Comparison of ENCODE assay signal across 9 mouse cellular contexts in genomic region chr8:65617871-65618751, GRCm38 (mm10). TPM values are rescaled to one million over a fixed set of nuclear protein-coding genes. Genes with fewer than 3 reads are reported as not detected.
A peak's percentile ranks its signal among the peaks of the same experiment; 100 is the strongest.
DNase-seq lines count a peak whose midpoint lies in the region; ATAC-seq and TF ChIP-seq lines count a peak whose summit lies in the region.
"Had no signal": no experiment of that assay in that cellular context is flagged by ENCODE, and none has a peak within 500 bp of the region (broad histone marks: within the 10 kb centered on the region; RNA-seq: fewer than 3 reads in every experiment).

Gene March1, plus strand, starts transcription at chr8:65617900.

- peaks cover 6% of the 10 kb centered on the region for H3K4me1 ChIP-seq in forebrain, embryonic 16.5 days (replicated peaks; ENCODE audit: control insufficient read depth, insufficient read depth, low read length)
- H3K4me1 ChIP-seq: liver, embryonic 13.5 days had no signal

- no peak for TF ChIP-seq CTCF in C2C12 (IDR thresholded peaks at IDR 0.05; ENCODE audit: control insufficient read depth, insufficient read depth, insufficient read length)

- H3K36me3 ChIP-seq in C2C12 (ENCODE audit: control insufficient read depth, insufficient read depth), result no peaks in the 10 kb centered on the region
- no peaks in the 10 kb centered on the region for H3K36me3 ChIP-seq in forebrain, embryonic 16.5 days (ENCODE audit: control insufficient read depth, insufficient read depth)
- H3K36me3 ChIP-seq: liver, embryonic 13.5 days had no signal

- H3K27ac ChIP-seq in forebrain, embryonic 16.5 days (ENCODE audit: low read length), result peak within 1 kb of the TSS; percentile 66
- H3K27ac ChIP-seq: liver, embryonic 13.5 days had no signal

- WGBS in forebrain, embryonic 16.5 days, result under 1% methylated on average over 23 of the region's 23 CpGs

- peak within 1 kb of the TSS; percentile 21 for H3K4me3 ChIP-seq in C2C12 (ENCODE audit: insufficient read depth, poor library complexity, severe bottlenecking)
- H3K4me3 ChIP-seq in forebrain, embryonic 16.5 days (replicated peaks; ENCODE audit: low read length), result peak within 1 kb of the TSS; percentile 71
- H3K4me3 ChIP-seq: liver, embryonic 13.5 days had no signal

- DNase-seq in cerebellum, adult 11-12 months, result peak; percentile 10
- peak; percentile 79 to 82 for DNase-seq in layer of hippocampus, postnatal 36 days
- DNase-seq in neural tube, embryonic 10.5 days (ENCODE audit: extremely low spot score, low spot score), result peak; percentile 20
- DNase-seq in thymus, postnatal 0 days (ENCODE audit: low spot score), result no peak
- no peak for DNase-seq in thymus, postnatal 4 days
- no peak for DNase-seq in natural killer cell, adult 2 months (ENCODE audit: low spot score in 2 of 2)
- DNase-seq: liver, embryonic 13.5 days had no signal

- peak within 1 kb of the TSS; percentile 86 for H3K9ac ChIP-seq in forebrain, embryonic 16.5 days (replicated peaks; ENCODE audit: low read depth, low read length)
- H3K9ac ChIP-seq: liver, embryonic 13.5 days had no signal

- H3K27me3 ChIP-seq in C2C12 (ENCODE audit: control insufficient read depth, insufficient read depth, insufficient read length), result peaks cover 5% of the 10 kb centered on the region
- no peaks in the 10 kb centered on the region for H3K27me3 ChIP-seq in forebrain, embryonic 16.5 days (replicated peaks; ENCODE audit: control insufficient read depth, insufficient read depth, low read length)

- no peaks in the 10 kb centered on the region for H3K79me3 ChIP-seq in C2C12 (ENCODE audit: low read depth)

- no peaks in the 10 kb centered on the region for H3K79me2 ChIP-seq in C2C12 (ENCODE audit: control insufficient read depth, insufficient read depth)

- peak within 1 kb of the TSS; percentile 78 for H3K4me2 ChIP-seq in forebrain, embryonic 16.5 days (ENCODE audit: low read length)
- H3K4me2 ChIP-seq: liver, embryonic 13.5 days had no signal

- ATAC-seq in forebrain, embryonic 16.5 days, result peak; percentile 98

- H3ac ChIP-seq in C2C12 (ENCODE audit: control insufficient read depth, insufficient read length, low read depth), result no peak within 1 kb of the TSS

- no peaks in the 10 kb centered on the region for H3K9me3 ChIP-seq in forebrain, embryonic 16.5 days (ENCODE audit: control insufficient read depth, low read length)
- H3K9me3 ChIP-seq: liver, embryonic 13.5 days had no signal

TF ChIP-seq in C2C12, 6 proteins besides CTCF, POLR2A, EP300 and RAD21:
- TF ChIP-seq FOSL1 (IDR thresholded peaks at IDR 0.05; ENCODE audit: insufficient read depth, low read length, poor library complexity, severe bottlenecking), result no peak
- TF ChIP-seq MYOD1 (IDR thresholded peaks at IDR 0.05; ENCODE audit: control insufficient read depth, insufficient read length, low read depth), result no peak
- TF ChIP-seq MAX (IDR thresholded peaks at IDR 0.05), result no peak
- no peak for TF ChIP-seq MYOG (IDR thresholded peaks at IDR 0.05; ENCODE audit: control insufficient read depth, extremely low read depth, insufficient read length)
- no peak for TF ChIP-seq USF1 (IDR thresholded peaks at IDR 0.05; ENCODE audit: low read depth)
- TF ChIP-seq CEBPB (IDR thresholded peaks at IDR 0.05; ENCODE audit: low read depth), result no peak

RNA-seq across cellular contexts. Expression of gene March1, which starts in this region (rescaled TPM):
- 0.01 TPM for polyA plus RNA-seq in C2C12 (2012; fragmentation: generic; extraction: Trizol)
- polyA plus RNA-seq in forebrain, embryonic 16.5 days (2015; fragmentation: Nextera tagmentation; extraction: Ambion mirVana), result 23.2 and 38.1 TPM in 2 replicates
- total RNA-seq in layer of hippocampus, postnatal 36 days (2021), result 10 to 100 TPM; 46.2 to 51.7 TPM
- polyA plus RNA-seq in thymus, postnatal 0 days (2015; fragmentation: Nextera tagmentation; extraction: Ambion mirVana), result 0.84 and 1.0 TPM in 2 replicates

Comparison
In these comparisons a context has a peak if more than half of its experiments do, and no peak if none do; other contexts are left out.
1. RNA of gene March1 (polyA plus RNA-seq): 23.2 to 38.1 TPM in forebrain, embryonic 16.5 days; 0.84 to 1.0 TPM in thymus, postnatal 0 days and 0.01 TPM in C2C12 (single experiment); every median in the first group is over 10 times any median in the second.
2. DNase-seq: peak in cerebellum, adult 11-12 months (single experiment), layer of hippocampus, postnatal 36 days (2 of 2) and neural tube, embryonic 10.5 days (single experiment); none in thymus, postnatal 0 days (single experiment), thymus, postnatal 4 days (single experiment) and natural killer cell, adult 2 months (0 of 2).